Mouse (Mus musculus) neutrophil, adult 5-6 weeks (primary cell): Measurements from ENCODE around the gene Fhad1. TPM values are rescaled to one million over a fixed set of nuclear protein-coding genes. Genes with fewer than 3 reads are reported as not detected.

Experiments
- ATAC-seq: fragments of 151-379, 151-347 bp; 2 replicates; pipeline ENCODE4 v1.8.0; 2017; ENCODE audit warnings: mild to moderate bottlenecking, moderate TSS enrichment; ENCODE audit not compliant: insufficient number of reproducible peaks, poor library complexity, low FRiP score, severe bottlenecking; ENCODE audit errors: extremely low read depth
- total RNA-seq: library from RNA; stranded (forward); fragments of 200-1000 nt; gene quantifications from 2 replicates; pipeline ENCODE4 v1.2.3, GENCODE M21; 2017

Fhad1 gene
- total RNA-seq, 1 experiment from 2014 or later, result not detected

DNA sequence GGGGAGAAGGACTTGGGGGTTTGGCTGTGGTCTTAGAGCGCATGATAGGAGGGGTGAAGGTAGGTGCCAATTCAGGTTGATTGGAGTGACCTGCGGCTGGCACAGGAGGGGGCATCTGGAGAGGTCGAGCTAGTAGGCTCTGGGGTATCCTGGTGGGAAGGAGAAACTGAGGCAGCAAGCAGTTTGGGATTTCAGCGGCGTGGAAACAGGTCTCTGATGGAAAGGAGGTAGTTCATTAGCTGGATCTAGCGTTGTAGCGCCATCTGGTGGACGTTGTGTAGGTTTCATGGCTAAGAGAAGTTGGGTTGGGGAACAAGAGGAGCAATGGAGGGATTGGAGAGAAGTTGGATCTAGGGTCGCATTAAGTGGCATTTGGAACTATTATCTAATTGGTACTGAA, 161.4 kb downstream of the Fhad1 start:
- ATAC-seq, result no peak

DNA sequence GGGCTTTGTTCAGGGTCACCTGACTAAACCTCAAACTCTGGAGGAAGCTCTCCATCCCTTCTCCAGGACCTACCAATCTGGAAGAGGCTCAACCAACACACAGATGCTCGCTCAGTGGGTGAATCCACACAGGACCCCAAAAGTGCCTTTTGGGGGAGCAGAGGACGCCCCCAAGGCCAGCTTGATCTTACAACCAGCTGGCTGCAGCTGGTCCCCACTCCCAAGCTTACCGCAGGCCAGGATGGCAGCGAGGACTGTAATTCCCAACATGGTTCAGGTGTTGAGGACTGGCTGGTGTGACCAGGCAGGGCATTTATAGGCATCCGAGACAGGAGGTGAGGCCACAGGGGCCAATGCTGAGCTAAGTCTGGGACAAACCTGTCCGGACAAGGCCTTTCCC, 168.9 kb downstream of the Fhad1 start, which contains the start of gene Ctrc:
Ctrc (minus strand) TSS at position 361 of the 400 bp plus-strand sequence.
- no peak for ATAC-seq

Other genes with a start within 250 kb of the Fhad1 start
- gene Dnajc16, start 224.2 kb downstream of the Fhad1 start, total RNA-seq, result 7.0 and 9.8 TPM in 2 replicates
- gene Casp9, start 221.5 kb downstream of the Fhad1 start, total RNA-seq, result 31.2 and 34.0 TPM in 2 replicates
- gene Cela2a, start 188.9 kb downstream of the Fhad1 start, total RNA-seq, result not detected in 2 replicates
- gene Ctrc, start 168.7 kb downstream of the Fhad1 start, total RNA-seq, result not detected in 2 replicates
- gene Efhd2, start 140.2 kb downstream of the Fhad1 start, total RNA-seq, result 84.2 and 88.8 TPM in 2 replicates
- 2.3 and 2.5 TPM in 2 replicates for gene Tmem51, start 69.2 kb upstream of the Fhad1 start, total RNA-seq
- 1.1 TPM in 1 of 2 replicates, not detected in the other for gene Kazn, start 224.3 kb upstream of the Fhad1 start, total RNA-seq